Mouse (Mus musculus) MEL (cell line): ENCODE measurements around the gene Ptgfr.

Experiments used
- CTCF ChIP-seq, 3 experiments: IDR thresholded peaks in 2 of 3; conservative IDR thresholded peaks in 1 of 3; 2 replicates each; pipeline ENCODE4 v1.5.1; 2011 to 2012; ENCODE audit warnings: low read length in 3 of 3, low read depth in 2 of 3, mild to moderate bottlenecking in 2 of 3, improper control_type of control experiment in 1 of 3, inconsistent platforms in 1 of 3, mixed read lengths in 1 of 3, moderate library complexity in 1 of 3; ENCODE audit not compliant: control insufficient read depth in 1 of 3, insufficient read depth in 1 of 3, poor library complexity in 1 of 3, severe bottlenecking in 1 of 3
- GATA1 ChIP-seq: IDR thresholded peaks from 2 replicates; pipeline ENCODE4 v1.6.1; 2011; ENCODE audit warnings: low read depth, low read length, improper control_type of control experiment
- MAX ChIP-seq: IDR thresholded peaks from 2 replicates; pipeline ENCODE4 v1.6.1; 2011; ENCODE audit warnings: low read length, improper control_type of control experiment
- MXI1 ChIP-seq: IDR thresholded peaks from 2 replicates; pipeline ENCODE4 v1.6.1; 2011; ENCODE audit warnings: mild to moderate bottlenecking, low read depth, low read length, improper control_type of control experiment
- POLR2A ChIP-seq, 2 experiments: IDR thresholded peaks; 2 replicates each; pipeline ENCODE4 v1.6.1; 2011 to 2012; ENCODE audit warnings: low read length in 2 of 2, mild to moderate bottlenecking in 2 of 2, control low read depth in 1 of 2, improper control_type of control experiment in 1 of 2, low read depth in 1 of 2, moderate library complexity in 1 of 2; ENCODE audit not compliant: control insufficient read depth in 1 of 2, insufficient read depth in 1 of 2, poor library complexity in 1 of 2
- SMC3 ChIP-seq: IDR thresholded peaks from 2 replicates; pipeline ENCODE4 v1.6.1; 2011; ENCODE audit warnings: low read depth, low read length, improper control_type of control experiment

DNA sequence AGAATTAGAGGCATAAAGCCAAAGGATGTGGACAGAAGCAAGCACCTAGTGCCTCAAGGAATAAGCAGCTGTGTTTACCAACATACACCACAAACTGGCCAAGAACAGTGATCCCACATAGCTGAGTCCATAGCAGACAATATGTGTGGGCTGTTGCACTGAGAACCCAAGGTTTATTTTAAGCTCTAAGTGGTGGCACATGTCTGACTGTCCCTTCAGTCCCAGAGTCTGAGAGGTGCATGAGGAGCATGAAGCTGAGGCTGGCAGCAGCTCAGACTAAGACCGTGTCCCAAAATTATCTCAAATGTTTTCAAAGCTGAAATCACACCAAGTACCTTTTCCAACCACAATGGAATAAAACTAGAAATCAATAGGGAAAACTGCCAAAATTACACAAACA, 13.9 kb upstream of the Ptgfr start:
- TF ChIP-seq CTCF (IDR thresholded peaks at IDR 0.05 in 2 of 3, conservative IDR thresholded peaks at IDR 0.05 in 1 of 3; ENCODE audit: control insufficient read depth in 1 of 3, insufficient read depth in 1 of 3, low read depth in 2 of 3, low read length in 3 of 3, poor library complexity in 1 of 3, severe bottlenecking in 1 of 3) (no peak), SMC3 (no peak), POLR2A (IDR thresholded peaks at IDR 0.05; ENCODE audit: control insufficient read depth in 1 of 2, insufficient read depth in 1 of 2, low read depth in 1 of 2, low read length in 2 of 2, poor library complexity in 1 of 2) (no peak), GATA1 (no peak), MXI1 (no peak), MAX (no peak)
